Mouse (Mus musculus): Measurements from ENCODE around the gene Pik3r4.

Gene Pik3r4

GRCm38 (mm10) chr9:105696818-105697564 lies 54.2 kb downstream of the Pik3r4 start:
- DNase-seq (ENCODE audit: low spot score in 2 of 2) = no peak

- DNase-seq (ENCODE audit: low spot score in 2 of 2) = no peak
Observed at GRCm38 (mm10) chr9:105697764-105698396, 55.1 kb downstream of the Pik3r4 start.

- no peak for DNase-seq (ENCODE audit: low spot score in 2 of 2)
Observed at GRCm38 (mm10) chr9:105700702-105701101, 57.9 kb downstream of the Pik3r4 start.

GRCm38 (mm10) chr9:105701966-105702365 lies 59.2 kb downstream of the Pik3r4 start:
- DNase-seq (ENCODE audit: low spot score in 2 of 2) = no peak

GRCm38 (mm10) chr9:105704226-105704932 lies 61.6 kb downstream of the Pik3r4 start:
- no peak for DNase-seq (ENCODE audit: low spot score in 2 of 2)

GRCm38 (mm10) chr9:105705011-105705410 lies 62.2 kb downstream of the Pik3r4 start:
- no peak for DNase-seq (ENCODE audit: low spot score in 2 of 2)

GRCm38 (mm10) chr9:105712049-105712448 lies 69.3 kb downstream of the Pik3r4 start:
- no peak for DNase-seq (ENCODE audit: low spot score in 2 of 2)

- no peak for DNase-seq (ENCODE audit: low spot score in 2 of 2)
Observed at GRCm38 (mm10) chr9:105719367-105719766, 76.6 kb downstream of the Pik3r4 start.

GRCm38 (mm10) chr9:105719851-105720395 lies 77.1 kb downstream of the Pik3r4 start:
- DNase-seq (ENCODE audit: low spot score in 2 of 2) = no peak

GRCm38 (mm10) chr9:105720430-105720829 lies 77.7 kb downstream of the Pik3r4 start:
- DNase-seq (ENCODE audit: low spot score in 2 of 2) = no peak

- no peak for DNase-seq (ENCODE audit: low spot score in 2 of 2)
Observed at GRCm38 (mm10) chr9:105731976-105732375, 89.2 kb downstream of the Pik3r4 start.

GRCm38 (mm10) chr9:105734651-105735050 lies 91.9 kb downstream of the Pik3r4 start:
- DNase-seq (ENCODE audit: low spot score in 2 of 2) = no peak

- DNase-seq (ENCODE audit: low spot score in 2 of 2) = no peak
Observed at GRCm38 (mm10) chr9:105735195-105735594, 92.4 kb downstream of the Pik3r4 start.
